Mouse (Mus musculus): ENCODE results near the gene Zbtb7b.

DNA sequence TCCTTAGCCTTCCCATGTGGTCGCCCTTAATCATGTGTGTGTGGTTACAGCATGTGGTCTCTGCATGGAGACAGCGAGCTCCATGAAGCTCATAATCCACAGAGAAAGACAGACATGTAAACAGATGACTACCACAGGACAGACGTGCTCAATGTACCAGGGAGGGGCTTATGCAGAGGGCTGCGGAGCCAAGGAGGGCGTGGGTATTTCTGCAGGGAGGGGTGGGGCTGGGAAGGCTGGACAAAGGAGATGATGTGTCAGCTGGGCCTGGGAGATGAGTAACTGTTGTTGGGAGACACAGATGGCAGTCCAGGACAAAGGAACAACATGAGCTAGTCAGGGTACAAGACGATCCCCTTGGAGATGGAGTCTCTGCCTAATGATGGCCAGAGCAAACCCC lies 34.9 kb downstream of the Zbtb7b start:
- TF ChIP-seq CTCF (IDR thresholded peaks at IDR 0.05; ENCODE audit: borderline replicate concordance, insufficient read depth, low read length) = no peak
- TF ChIP-seq POLR2A (IDR thresholded peaks at IDR 0.05; ENCODE audit: low read depth, low read length) = no peak

Data from embryonic fibroblast, embryonic 13.5 days (primary cell).